Mouse (Mus musculus) bone marrow macrophage, adult 2 months (primary cell): ENCODE measurements around the gene Stox2. TPM values are rescaled to one million over a fixed set of nuclear protein-coding genes. Genes with fewer than 3 reads are reported as not detected.
A peak's percentile ranks its signal among the peaks of the same experiment; 100 is the strongest.
"Not testable (repeated sequence)": the region's sequence is repeated elsewhere in the genome, so short reads cannot be mapped to it uniquely, and the experiment has no call there.

Experiments
- H3K27ac ChIP-seq: 2 replicates; pipeline ENCODE4 v1.5.1; 2012; ENCODE audit warnings: low read depth, low read length; ENCODE audit not compliant: insufficient read depth
- H3K4me1 ChIP-seq: 2 replicates; pipeline ENCODE4 v1.6.1; 2012; ENCODE audit warnings: low read length; ENCODE audit not compliant: control insufficient read depth, insufficient read depth
- H3K4me3 ChIP-seq: 2 replicates; pipeline ENCODE4 v1.5.1; 2012; ENCODE audit warnings: mild to moderate bottlenecking, low read length, moderate library complexity; ENCODE audit not compliant: insufficient read depth
- CTCF ChIP-seq: IDR thresholded peaks from 2 replicates; pipeline ENCODE4 v1.5.1; 2012; ENCODE audit warnings: low read depth, mild to moderate bottlenecking, low read length, moderate library complexity
- POLR2A ChIP-seq: IDR thresholded peaks from 2 replicates; pipeline ENCODE4 v1.6.1; 2012; ENCODE audit warnings: mild to moderate bottlenecking, low read depth, low read length, borderline replicate concordance
- polyA plus RNA-seq: library from polyadenylated mRNA; stranded (reverse); fragments of >200 nt; gene quantifications from 2 replicates; pipeline ENCODE4 v1.2.4, GENCODE M21; 2012; ENCODE audit not compliant: missing spikeins, insufficient read depth, insufficient read length

Gene Stox2
- polyA plus RNA-seq, 1 experiment: 0.12 TPM

- no peak overlapping the region for H3K27ac ChIP-seq
- H3K4me1 ChIP-seq: no peaks in the 10 kb centered on the region
- H3K4me3 ChIP-seq: no peak overlapping the region
- TF ChIP-seq CTCF (no peak), POLR2A (no peak)
Measured at GRCm38 (mm10) chr8:47439271-47439670, 6.9 kb downstream of the Stox2 start.

- Histone ChIP-seq H3K4me1 (no peaks in the 10 kb centered on the region), H3K4me3 (no peak overlapping the region), H3K27ac (no peak overlapping the region)
- TF ChIP-seq CTCF: no peak
- TF ChIP-seq POLR2A: no peak
Measured at GRCm38 (mm10) chr8:47437976-47438375, 8.2 kb downstream of the Stox2 start.

DNA sequence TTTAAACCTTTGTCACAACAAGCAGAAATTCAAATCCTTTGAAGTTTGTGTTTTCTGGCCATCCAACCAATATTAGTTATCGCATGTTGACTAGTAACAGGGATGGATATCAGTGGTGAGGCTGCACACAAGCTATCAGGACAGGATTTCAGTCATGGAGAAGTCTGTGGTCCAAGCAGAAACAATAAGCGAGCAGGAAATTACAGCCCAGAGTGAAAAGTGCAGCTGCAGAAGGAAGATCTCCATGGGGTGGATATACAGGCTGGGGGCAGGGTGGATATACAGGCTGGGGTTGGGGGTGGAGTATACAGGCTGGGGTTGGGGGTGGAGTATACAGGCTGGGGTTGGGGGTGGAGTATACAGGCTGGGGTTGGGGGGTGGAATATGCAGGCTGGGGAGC, 10.3 kb downstream of the Stox2 start:
- Histone ChIP-seq H3K4me3 (no peak overlapping the region), H3K27ac (no peak overlapping the region), H3K4me1 (no peaks in the 10 kb centered on the region)
- TF ChIP-seq POLR2A: no peak
- TF ChIP-seq CTCF: no peak

DNA sequence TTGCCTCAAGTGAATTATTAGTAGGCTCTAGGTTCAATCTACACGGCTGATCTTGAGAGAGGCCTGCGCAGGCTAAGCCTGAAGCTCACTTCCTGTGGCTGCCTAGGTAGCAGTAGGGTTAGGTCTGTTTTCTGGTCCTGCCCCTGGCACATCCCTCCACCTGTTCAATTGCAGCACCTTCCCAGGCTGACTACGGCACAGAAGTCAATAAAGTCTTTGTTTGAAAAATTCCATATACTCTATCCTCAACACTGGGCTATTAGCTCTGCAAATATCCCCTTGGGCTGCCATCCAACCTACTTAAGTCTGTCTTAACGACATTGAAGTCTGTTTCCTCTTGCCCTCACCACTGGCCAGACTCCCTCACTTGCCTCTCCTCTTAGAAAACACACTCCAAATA, 10.8 kb downstream of the Stox2 start:
- Histone ChIP-seq H3K4me1 (no peaks in the 10 kb centered on the region), H3K27ac (no peak overlapping the region), H3K4me3 (no peak overlapping the region)
- TF ChIP-seq POLR2A: no peak
- TF ChIP-seq CTCF: no peak

DNA sequence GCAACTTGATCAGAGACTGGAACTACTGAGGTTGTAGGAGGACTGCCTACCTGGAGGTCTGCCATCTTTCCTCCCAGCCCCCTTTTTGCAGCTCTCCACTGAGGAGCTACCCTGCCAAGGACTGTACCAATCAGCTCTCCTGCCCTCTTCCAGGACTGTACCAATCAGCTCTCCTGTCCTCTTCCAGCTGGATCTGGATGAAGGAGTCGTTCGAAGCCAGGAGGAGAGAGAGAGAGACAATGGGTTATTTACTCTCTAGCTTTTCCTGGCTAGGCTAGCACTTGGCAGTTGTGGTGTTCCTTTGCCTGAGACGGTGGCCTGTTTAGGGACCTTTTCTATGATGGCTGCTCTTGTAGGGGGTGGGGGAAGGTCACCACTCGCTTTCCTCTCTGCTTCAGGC, 14.9 kb downstream of the Stox2 start:
- Histone ChIP-seq H3K4me1 (no peaks in the 10 kb centered on the region), H3K4me3 (no peak overlapping the region), H3K27ac (no peak overlapping the region)
- no peak for TF ChIP-seq CTCF
- no peak for TF ChIP-seq POLR2A

DNA sequence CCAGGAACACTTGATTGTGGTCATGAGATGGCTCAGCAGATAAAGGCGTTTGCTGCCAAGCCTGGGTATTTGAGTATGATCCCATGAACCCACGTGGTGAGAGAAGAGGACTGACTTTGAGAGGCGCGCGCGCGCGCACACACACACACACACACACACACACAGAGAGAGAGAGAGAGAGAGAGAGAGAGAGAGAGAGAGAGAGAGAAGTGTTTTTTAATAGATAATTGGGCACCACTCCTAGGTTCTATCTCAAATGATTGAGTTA, 32.0 kb downstream of the Stox2 start:
- H3K4me3 ChIP-seq, H3K27ac ChIP-seq, H3K4me1 ChIP-seq: not testable (repeated sequence)

DNA sequence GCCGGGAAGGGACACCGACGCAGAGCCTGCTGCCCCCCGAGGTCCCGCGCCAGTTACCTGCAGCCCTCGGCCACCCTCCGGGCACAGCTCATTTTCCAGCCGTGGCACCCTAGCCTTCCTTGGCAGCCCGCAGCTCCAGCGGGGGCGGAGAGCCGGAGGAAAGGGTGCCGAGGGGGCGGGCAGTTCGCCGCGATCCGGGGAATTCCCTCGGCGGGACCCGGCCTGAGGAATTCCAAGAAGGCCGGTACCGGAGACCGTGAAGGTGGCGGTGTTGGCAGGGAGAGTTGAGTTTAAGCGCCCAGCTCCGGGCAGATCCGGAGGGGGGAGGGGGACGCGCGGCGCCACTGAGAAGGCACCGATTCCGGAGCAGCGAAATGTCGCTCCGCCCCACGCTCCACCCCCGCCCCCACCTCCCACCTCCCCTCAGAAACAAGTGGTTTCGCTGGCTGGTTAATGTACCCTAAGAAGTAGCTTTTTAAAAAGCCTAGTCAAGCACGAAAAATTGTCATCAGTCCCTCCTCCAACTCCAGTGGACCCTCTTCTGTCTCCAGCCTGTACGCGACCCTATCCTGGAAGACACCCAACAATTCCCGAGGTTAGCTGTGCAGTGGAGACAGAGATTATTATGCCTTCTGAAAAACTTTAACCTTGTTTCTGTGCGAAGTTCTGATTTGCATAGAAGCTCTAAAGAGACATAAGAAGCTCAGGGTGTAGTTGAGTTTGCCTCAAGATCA, 32.5 kb downstream of the Stox2 start:
- Histone ChIP-seq H3K27ac (no peak overlapping the region), H3K4me1 (no peaks in the 10 kb centered on the region), H3K4me3 (peak overlapping the region; percentile 28)
- TF ChIP-seq POLR2A (no peak), CTCF (no peak)

DNA sequence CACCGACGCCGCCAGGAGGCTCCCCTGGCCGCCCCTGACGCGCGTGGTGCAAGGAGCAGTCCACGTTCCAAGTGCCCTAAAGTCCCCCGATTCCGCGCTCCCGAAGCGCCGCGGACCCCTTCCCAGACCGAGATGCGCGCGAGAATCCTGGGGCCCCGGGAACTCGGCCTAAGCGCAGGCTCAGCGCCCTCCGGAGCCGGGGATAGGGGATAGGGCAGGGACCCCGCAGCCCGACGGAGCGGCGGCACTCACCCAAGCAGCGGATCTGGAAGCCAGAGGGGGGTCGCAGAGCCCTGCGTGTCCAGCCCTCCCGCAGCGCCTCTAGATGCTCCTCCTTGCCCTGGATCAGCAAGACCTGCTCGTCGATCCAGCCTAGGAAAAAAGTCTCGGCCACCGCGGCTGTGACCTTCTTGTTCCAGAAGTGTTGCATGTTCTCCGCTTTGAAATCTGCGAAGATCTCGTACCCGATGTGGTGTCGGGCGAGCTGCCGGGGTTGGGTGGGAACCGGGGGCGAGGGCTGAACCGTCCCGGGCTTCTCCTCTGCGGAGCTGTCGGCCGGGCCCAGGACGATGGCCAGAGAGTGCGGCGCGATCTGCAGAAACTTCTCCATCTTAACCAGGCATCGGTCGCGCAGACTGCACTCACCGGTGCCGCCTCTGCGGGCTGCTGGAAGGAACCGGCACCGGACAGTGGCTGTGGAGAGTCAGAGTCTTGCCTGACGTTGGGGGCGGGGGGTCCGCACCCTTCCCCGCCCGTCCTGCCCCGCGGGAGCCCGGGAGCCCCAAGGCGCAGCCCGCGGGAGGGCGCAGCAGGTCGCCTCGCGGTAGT, 33.3 kb downstream of the Stox2 start:
- Histone ChIP-seq H3K4me3 (peak overlapping the region; percentile 28; the same call in 1 of the 2 replicates), H3K27ac (no peak overlapping the region), H3K4me1 (no peaks in the 10 kb centered on the region)
- no peak for TF ChIP-seq POLR2A
- TF ChIP-seq CTCF: no peak

GRCm38 (mm10) chr8:47411994-47412695, 34.0 kb downstream of the Stox2 start:
- TF ChIP-seq POLR2A (no peak), CTCF (no peak)
- Histone ChIP-seq H3K4me1 (no peaks in the 10 kb centered on the region), H3K4me3 (no peak overlapping the region), H3K27ac (no peak overlapping the region)

- Histone ChIP-seq H3K27ac (no peak overlapping the region), H3K4me3 (no peak overlapping the region), H3K4me1 (no peaks in the 10 kb centered on the region)
- TF ChIP-seq POLR2A (no peak), CTCF (no peak)
Measured at GRCm38 (mm10) chr8:47411321-47411720, 34.8 kb downstream of the Stox2 start.
